Mouse (Mus musculus): ENCODE measurements at regions not wholly inside any gene's neighbourhood (a gene's known extent, or its start where the extent isn't known, plus 50 kb on each side); places are given as distances from the start of the nearest gene placed in this dataset.

GRCm38 (mm10) chr1:143464863-143465262 lies 175.6 kb upstream of the B3galt2 start:
- DNase-seq (ENCODE audit: low spot score in 2 of 2) = no peak

GRCm38 (mm10) chr1:143466092-143466491 lies 174.4 kb upstream of the B3galt2 start:
- DNase-seq (ENCODE audit: low spot score in 2 of 2) = no peak

GRCm38 (mm10) chr1:143475329-143475728 lies 165.1 kb upstream of the B3galt2 start:
- DNase-seq (ENCODE audit: low spot score in 2 of 2) = no peak

GRCm38 (mm10) chr1:143483345-143483744 lies 157.1 kb upstream of the B3galt2 start:
- no peak for DNase-seq (ENCODE audit: low spot score in 2 of 2)

- no peak for DNase-seq (ENCODE audit: low spot score in 2 of 2)
Observed at GRCm38 (mm10) chr1:143484936-143485335, 155.5 kb upstream of the B3galt2 start.

GRCm38 (mm10) chr1:143497092-143497491 lies 143.4 kb upstream of the B3galt2 start:
- DNase-seq (ENCODE audit: low spot score in 2 of 2) = no peak

GRCm38 (mm10) chr1:143503436-143504065 lies 136.9 kb upstream of the B3galt2 start:
- DNase-seq (ENCODE audit: low spot score in 2 of 2) = peak; percentile 14 to 63

GRCm38 (mm10) chr1:143504066-143504440 lies 136.4 kb upstream of the B3galt2 start:
- DNase-seq (ENCODE audit: low spot score in 2 of 2) = no peak

GRCm38 (mm10) chr1:143505318-143505717 lies 135.1 kb upstream of the B3galt2 start:
- no peak for DNase-seq (ENCODE audit: low spot score in 2 of 2)

- no peak for DNase-seq (ENCODE audit: low spot score in 2 of 2)
Observed at GRCm38 (mm10) chr1:143523831-143524521, 116.5 kb upstream of the B3galt2 start.

- peak in 1 of 2 experiments; percentile 17 for DNase-seq (ENCODE audit: low spot score in 2 of 2)
Observed at GRCm38 (mm10) chr1:143524522-143524865, 116.0 kb upstream of the B3galt2 start.

GRCm38 (mm10) chr1:143540223-143540622 lies 100.2 kb upstream of the B3galt2 start:
- no peak for DNase-seq (ENCODE audit: low spot score in 2 of 2)

- DNase-seq (ENCODE audit: low spot score in 2 of 2) = no peak
Observed at GRCm38 (mm10) chr1:143540701-143541100, 99.8 kb upstream of the B3galt2 start.
